Mouse (Mus musculus) cerebellum, adult 2 months (tissue): ENCODE measurements around the gene Socs7. TPM values are rescaled to one million over a fixed set of nuclear protein-coding genes. Genes with fewer than 3 reads are reported as not detected.

Experiments used
- DNase-seq, 2 experiments: peaks; one replicate each; pipeline ENCODE4 v3.0.0; 2021
- H3K27ac ChIP-seq: fragments of 200-500 bp; 2 replicates; pipeline ENCODE4 v1.5.1; 2012; ENCODE audit warnings: low read length, control low read depth, inconsistent platforms; ENCODE audit not compliant: insufficient read depth
- H3K27me3 ChIP-seq: fragments of 200-500 bp; 2 replicates; pipeline ENCODE4 v1.6.1; 2012; ENCODE audit warnings: inconsistent platforms, mild to moderate bottlenecking, low read length, moderate library complexity; ENCODE audit not compliant: control insufficient read depth, insufficient read depth
- H3K4me1 ChIP-seq: fragments of 200-500 bp; 2 replicates; pipeline ENCODE4 v1.6.1; 2011; ENCODE audit warnings: low read length; ENCODE audit not compliant: control insufficient read depth, insufficient read depth
- H3K4me3 ChIP-seq: fragments of 200-500 bp; replicated peaks from 2 replicates; pipeline ENCODE3; 2011; ENCODE audit warnings: mild to moderate bottlenecking, low read depth, low read length, control low read depth; ENCODE audit not compliant: insufficient read depth
- CTCF ChIP-seq: fragments of 200-500 bp; IDR thresholded peaks from 2 replicates; pipeline ENCODE4 v1.5.1; 2011; ENCODE audit warnings: low read depth, mild to moderate bottlenecking, control low read depth, low read length, moderate library complexity, borderline replicate concordance; ENCODE audit not compliant: insufficient read depth
- POLR2A ChIP-seq: fragments of 200-500 bp; IDR thresholded peaks from 2 replicates; pipeline ENCODE4 v1.6.1; 2011; ENCODE audit warnings: low read length, control low read depth, borderline replicate concordance; ENCODE audit not compliant: insufficient read depth
- WGBS: fragments of 180-500 bp; shearing (Covaris S2); methylation state at CpG from one replicate; pipeline ENCODE4 v1.1.7; 2018; 5-methylcytosine and 5-hydroxymethylcytosine counted together
- polyA plus RNA-seq: library from polyadenylated mRNA; depleted of rRNA; stranded (reverse); fragments of >200 nt; gene quantifications from 2 replicates; pipeline ENCODE4 v1.2.3, GENCODE M21; 2012

Gene Socs7
- polyA plus RNA-seq, 1 experiment, result 54.3 TPM

GRCm38 (mm10) chr11:97383764-97384163 is 21.4 kb downstream of the Socs7 start:
- Histone ChIP-seq H3K4me1 (no peaks in the 10 kb centered on the region; the same call in 1 of the 2 replicates), H3K27ac (no peak overlapping the region), H3K27me3 (no peaks in the 10 kb centered on the region), H3K4me3 (no peak overlapping the region)
- DNase-seq, result no peak
- no peak for TF ChIP-seq CTCF
- TF ChIP-seq POLR2A, result no peak
- WGBS, result 22% methylated on average over 2 of the region's 2 CpGs

- H3K4me1 ChIP-seq, result peaks cover 13% of the 10 kb centered on the region
- no peak for DNase-seq
- H3K4me3 ChIP-seq, result no peak overlapping the region
- WGBS, result 92% methylated on average over 2 of the region's 2 CpGs
- H3K27ac ChIP-seq, result no peak overlapping the region
- TF ChIP-seq CTCF, result no peak; the same call in 1 of the 2 replicates
- no peak for TF ChIP-seq POLR2A
- H3K27me3 ChIP-seq, result no peaks in the 10 kb centered on the region
Observed at GRCm38 (mm10) chr11:97387811-97388210, 25.5 kb downstream of the Socs7 start.

DNA sequence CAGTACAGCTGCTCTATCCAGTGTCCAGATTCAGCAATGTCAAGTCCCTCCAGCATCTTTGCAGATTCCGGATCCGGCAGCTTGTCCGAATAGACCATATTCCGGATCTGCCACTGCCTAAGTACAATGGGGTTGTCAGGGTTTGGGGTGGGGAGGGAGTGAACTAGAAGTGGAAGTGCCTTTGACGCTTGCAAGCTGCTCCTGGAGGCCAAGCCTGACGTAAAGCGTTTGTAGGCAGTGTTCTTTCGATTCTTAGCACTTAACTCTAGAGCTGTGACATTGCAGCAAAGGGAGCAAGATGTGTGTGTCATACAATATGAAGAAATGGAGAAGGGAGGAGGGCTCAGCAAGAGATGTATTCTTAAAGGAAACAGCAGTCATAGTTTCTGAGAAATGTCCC is 26.8 kb downstream of the Socs7 start:
- 90% methylated on average over 8 of the region's 8 CpGs for WGBS
- H3K27ac ChIP-seq, result no peak overlapping the region
- no peak overlapping the region for H3K4me3 ChIP-seq
- peaks cover 13% of the 10 kb centered on the region for H3K4me1 ChIP-seq
- TF ChIP-seq POLR2A, result no peak
- no peak for TF ChIP-seq CTCF
- H3K27me3 ChIP-seq, result no peaks in the 10 kb centered on the region
- DNase-seq, result no peak

- no peak for DNase-seq
- TF ChIP-seq POLR2A (no peak), CTCF (no peak)
- Histone ChIP-seq H3K4me3 (no peak overlapping the region), H3K4me1 (peaks cover 13% of the 10 kb centered on the region), H3K27me3 (no peaks in the 10 kb centered on the region), H3K27ac (no peak overlapping the region)
- 77% methylated on average over 11 of the region's 11 CpGs for WGBS
Observed at GRCm38 (mm10) chr11:97393658-97394057, 31.3 kb downstream of the Socs7 start.

GRCm38 (mm10) chr11:97394146-97394545 is 31.8 kb downstream of the Socs7 start:
- WGBS, result 85% methylated on average over 11 of the region's 11 CpGs
- H3K27ac ChIP-seq, result no peak overlapping the region
- no peaks in the 10 kb centered on the region for H3K27me3 ChIP-seq
- no peak for DNase-seq
- TF ChIP-seq POLR2A (no peak), CTCF (no peak)
- peaks cover 12% of the 10 kb centered on the region for H3K4me1 ChIP-seq
- no peak overlapping the region for H3K4me3 ChIP-seq

GRCm38 (mm10) chr11:97398506-97398905 is 36.2 kb downstream of the Socs7 start:
- DNase-seq, result no peak
- Histone ChIP-seq H3K27me3 (no peaks in the 10 kb centered on the region), H3K27ac (no peak overlapping the region), H3K4me1 (peaks cover 15% of the 10 kb centered on the region; the same call in 1 of the 2 replicates), H3K4me3 (no peak overlapping the region)
- TF ChIP-seq CTCF, result no peak
- no peak for TF ChIP-seq POLR2A
- WGBS, result 36% methylated on average over 2 of the region's 2 CpGs

GRCm38 (mm10) chr11:97399958-97400710 is 37.8 kb downstream of the Socs7 start:
- Histone ChIP-seq H3K27me3 (no peaks in the 10 kb centered on the region), H3K4me3 (peak overlapping the region; percentile 39), H3K4me1 (peaks cover 22% of the 10 kb centered on the region), H3K27ac (peak overlapping the region; percentile 67)
- DNase-seq, result peak; percentile 85 to 87
- peak; percentile 95 for TF ChIP-seq CTCF
- peak; percentile 30; the same call in 1 of the 2 replicates for TF ChIP-seq POLR2A
- WGBS, result 3% methylated on average over 23 of the region's 23 CpGs

- TF ChIP-seq CTCF, result no peak
- TF ChIP-seq POLR2A, result peak; percentile 59; the same call in 1 of the 2 replicates
- 8% methylated on average over 6 of the region's 6 CpGs for WGBS
- H3K27me3 ChIP-seq, result no peaks in the 10 kb centered on the region
- peaks cover 31% of the 10 kb centered on the region for H3K4me1 ChIP-seq
- peak overlapping the region; percentile 34 for H3K27ac ChIP-seq
- peak; percentile 78 to 88 for DNase-seq
- H3K4me3 ChIP-seq, result no peak overlapping the region
Observed at GRCm38 (mm10) chr11:97401082-97401481, 38.7 kb downstream of the Socs7 start.
